In genomic region chr4:116300878-116301355, GRCm38 (mm10) we compare ENCODE assay signal across 8 mouse cellular contexts.
A peak's percentile ranks its signal among the peaks of the same experiment; 100 is the strongest.
DNase-seq lines count a peak whose midpoint lies in the region; ATAC-seq and TF ChIP-seq lines count a peak whose summit lies in the region.

No protein-coding gene starts in this region.

- no peaks in the 10 kb centered on the region for H3K79me2 ChIP-seq in MEL (ENCODE audit: control insufficient read depth, insufficient read depth, low read length, poor library complexity)

- no peak overlapping the region for H3K4me2 ChIP-seq in limb, embryonic 13.5 days (replicated peaks)
- H3K4me2 ChIP-seq in liver, embryonic 11.5 days = no peak overlapping the region
- no peak overlapping the region for H3K4me2 ChIP-seq in hindbrain, embryonic 13.5 days

- no peak overlapping the region for H3K27ac ChIP-seq in limb, embryonic 13.5 days
- H3K27ac ChIP-seq in limb, embryonic 10.5 days = no peak overlapping the region
- peak overlapping the region; percentile 43; the same call in 1 of the 2 replicates for H3K27ac ChIP-seq in MEL (ENCODE audit: control insufficient read depth, low read depth, low read length)
- H3K27ac ChIP-seq in embryonic fibroblast, embryonic 13.5 days (ENCODE audit: insufficient read depth, low read length) = peak overlapping the region; percentile 66
- no peak overlapping the region for H3K27ac ChIP-seq in liver, embryonic 11.5 days (ENCODE audit: low read depth, low read length)
- no peak overlapping the region for H3K27ac ChIP-seq in hindbrain, embryonic 13.5 days

- DNase-seq in limb, embryonic 10.5 days (ENCODE audit: low spot score) = no peak
- peak; percentile 70 for DNase-seq in MEL (ENCODE audit: low read depth, low spot score)
- DNase-seq in liver, embryonic 11.5 days (ENCODE audit: low spot score) = no peak
- DNase-seq in thymus, postnatal 4 days = no peak
- no peak for DNase-seq in layer of hippocampus, adult 9-10 months (ENCODE audit: low spot score)

- TF ChIP-seq POLR2A in MEL (IDR thresholded peaks at IDR 0.05; ENCODE audit: control insufficient read depth in 1 of 2, insufficient read depth in 1 of 2, low read depth in 1 of 2, low read length in 2 of 2, poor library complexity in 1 of 2) = no peak
- TF ChIP-seq POLR2A in embryonic fibroblast, embryonic 13.5 days (IDR thresholded peaks at IDR 0.05; ENCODE audit: low read depth, low read length) = no peak

- TF ChIP-seq EP300 in MEL (IDR thresholded peaks at IDR 0.05; ENCODE audit: low read depth in 1 of 2, low read length in 2 of 2) = 0 out of 4 replicates have a peak, but pooled peaks of 1 of the 2 experiments have one; percentile 9

- no peaks in the 10 kb centered on the region for H3K4me1 ChIP-seq in limb, embryonic 13.5 days
- H3K4me1 ChIP-seq in limb, embryonic 10.5 days = no peaks in the 10 kb centered on the region
- H3K4me1 ChIP-seq in MEL (ENCODE audit: control insufficient read depth in 1 of 2, insufficient read depth in 2 of 2, low read length in 2 of 2) = peaks cover 11 to 14% of the 10 kb centered on the region in 2 experiments
- peaks cover 14% of the 10 kb centered on the region; the same call in 1 of the 2 replicates for H3K4me1 ChIP-seq in embryonic fibroblast, embryonic 13.5 days (ENCODE audit: control insufficient read depth, insufficient read depth, low read length)
- H3K4me1 ChIP-seq in liver, embryonic 11.5 days (replicated peaks; ENCODE audit: control insufficient read depth, insufficient read depth, low read length) = no peaks in the 10 kb centered on the region
- no peaks in the 10 kb centered on the region for H3K4me1 ChIP-seq in hindbrain, embryonic 13.5 days (replicated peaks)

- no peak for TF ChIP-seq CTCF in MEL (IDR thresholded peaks at IDR 0.05 in 2 of 3, conservative IDR thresholded peaks at IDR 0.05 in 1 of 3; ENCODE audit: control insufficient read depth in 1 of 3, insufficient read depth in 1 of 3, low read depth in 2 of 3, low read length in 3 of 3, poor library complexity in 1 of 3, severe bottlenecking in 1 of 3)
- TF ChIP-seq CTCF in embryonic fibroblast, embryonic 13.5 days (IDR thresholded peaks at IDR 0.05; ENCODE audit: borderline replicate concordance, insufficient read depth, low read length) = no peak

- peak; percentile 64 for ATAC-seq in limb, embryonic 13.5 days (ENCODE audit: low FRiP score, low read depth)
- peak; percentile 49 for ATAC-seq in liver, embryonic 11.5 days (replicated peaks; ENCODE audit: low FRiP score)
- ATAC-seq in hindbrain, embryonic 13.5 days (ENCODE audit: low FRiP score) = no peak

- no peaks in the 10 kb centered on the region for H3K27me3 ChIP-seq in limb, embryonic 13.5 days
- no peaks in the 10 kb centered on the region for H3K27me3 ChIP-seq in limb, embryonic 10.5 days (ENCODE audit: low read depth, poor library complexity, severe bottlenecking)
- H3K27me3 ChIP-seq in MEL (ENCODE audit: control insufficient read depth in 1 of 2, insufficient read depth in 2 of 2, low read length in 2 of 2) = no peaks in the 10 kb centered on the region
- H3K27me3 ChIP-seq in liver, embryonic 11.5 days (replicated peaks; ENCODE audit: control insufficient read depth, insufficient read depth, low read length) = no peaks in the 10 kb centered on the region
- no peaks in the 10 kb centered on the region for H3K27me3 ChIP-seq in hindbrain, embryonic 13.5 days

- TF ChIP-seq RAD21 in MEL (IDR thresholded peaks at IDR 0.05; ENCODE audit: low read depth, low read length) = no peak

- peaks cover 34% of the 10 kb centered on the region for H3K36me3 ChIP-seq in limb, embryonic 13.5 days
- peaks cover 67% of the 10 kb centered on the region for H3K36me3 ChIP-seq in limb, embryonic 10.5 days
- H3K36me3 ChIP-seq in MEL (ENCODE audit: control insufficient read depth in 1 of 2, insufficient read depth in 2 of 2, low read length in 2 of 2) = peaks cover 0 to 12% of the 10 kb centered on the region in 2 experiments; a peak in 2 of 4 replicates
- H3K36me3 ChIP-seq in liver, embryonic 11.5 days (ENCODE audit: control insufficient read depth, insufficient read depth, low read length) = no peaks in the 10 kb centered on the region; the same call in 1 of the 2 replicates
- peaks cover 57% of the 10 kb centered on the region for H3K36me3 ChIP-seq in hindbrain, embryonic 13.5 days

- 57% methylated on average over 4 of the region's 4 CpGs for WGBS in limb, embryonic 13.5 days
- WGBS in limb, embryonic 10.5 days = 78% methylated on average over 4 of the region's 4 CpGs
- WGBS in liver, embryonic 11.5 days = 40% methylated on average over 4 of the region's 4 CpGs
- WGBS in hindbrain, embryonic 13.5 days = 66% methylated on average over 4 of the region's 4 CpGs

- H3K4me3 ChIP-seq in limb, embryonic 13.5 days = no peak overlapping the region
- no peak overlapping the region for H3K4me3 ChIP-seq in limb, embryonic 10.5 days
- H3K4me3 ChIP-seq in MEL (ENCODE audit: control insufficient read depth in 1 of 2, insufficient read depth in 1 of 2, low read depth in 2 of 2, low read length in 2 of 2) = no peak overlapping the region
- H3K4me3 ChIP-seq in embryonic fibroblast, embryonic 13.5 days (ENCODE audit: insufficient read depth, low read length) = no peak overlapping the region
- H3K4me3 ChIP-seq in liver, embryonic 11.5 days (ENCODE audit: low read depth, low read length) = no peak overlapping the region
- no peak overlapping the region for H3K4me3 ChIP-seq in hindbrain, embryonic 13.5 days

- no peak overlapping the region for H3K9ac ChIP-seq in limb, embryonic 13.5 days
- no peak overlapping the region for H3K9ac ChIP-seq in MEL (ENCODE audit: control insufficient read depth, low read depth, low read length, poor library complexity, severe bottlenecking)
- H3K9ac ChIP-seq in liver, embryonic 11.5 days (ENCODE audit: low read depth, low read length) = no peak overlapping the region
- no peak overlapping the region for H3K9ac ChIP-seq in hindbrain, embryonic 13.5 days

- no peaks in the 10 kb centered on the region for H3K9me3 ChIP-seq in limb, embryonic 13.5 days
- no peaks in the 10 kb centered on the region for H3K9me3 ChIP-seq in limb, embryonic 10.5 days (replicated peaks)
- no peaks in the 10 kb centered on the region for H3K9me3 ChIP-seq in MEL (replicated peaks; ENCODE audit: insufficient read depth, low read length)
- no peaks in the 10 kb centered on the region for H3K9me3 ChIP-seq in liver, embryonic 11.5 days (ENCODE audit: control insufficient read depth, low read length)
- no peaks in the 10 kb centered on the region for H3K9me3 ChIP-seq in hindbrain, embryonic 13.5 days

TF ChIP-seq in MEL, 35 proteins besides CTCF, POLR2A, EP300 and RAD21:
- TF ChIP-seq MXI1 (IDR thresholded peaks at IDR 0.05; ENCODE audit: low read depth, low read length) (no peak), USF1 (IDR thresholded peaks at IDR 0.05; ENCODE audit: low read depth, low read length) (peak; percentile 62), CHD1 (IDR thresholded peaks at IDR 0.05; ENCODE audit: low read depth, low read length) (no peak), E2F4 (IDR thresholded peaks at IDR 0.05; ENCODE audit: borderline replicate concordance, low read depth, low read length) (no peak), NRF1 (IDR thresholded peaks at IDR 0.05; ENCODE audit: insufficient read depth, low read depth, low read length, poor library complexity, severe bottlenecking) (no peak), POLR2AphosphoS2 (IDR thresholded peaks at IDR 0.05; ENCODE audit: low read length) (no peak), UBTF (IDR thresholded peaks at IDR 0.05; ENCODE audit: borderline replicate concordance, insufficient read depth, low read depth, low read length) (no peak), MAX (IDR thresholded peaks at IDR 0.05; ENCODE audit: low read length) (peak; percentile 3; the same call in 1 of the 2 replicates)

Comparison
In these comparisons a context has a peak if more than half of its experiments do, and no peak if none do; other contexts are left out.
1. H3K27ac ChIP-seq: peak in MEL (single experiment) and embryonic fibroblast, embryonic 13.5 days (single experiment); none in limb, embryonic 13.5 days (single experiment), limb, embryonic 10.5 days (single experiment), liver, embryonic 11.5 days (single experiment) and hindbrain, embryonic 13.5 days (single experiment).